Mouse (Mus musculus): ENCODE data around the gene Actn1. TPM values are rescaled to one million over a fixed set of nuclear protein-coding genes. Genes with fewer than 3 reads are reported as not detected.
A peak's percentile ranks its signal among the peaks of the same experiment; 100 is the strongest.
"Not testable (repeated sequence)": the region's sequence is repeated elsewhere in the genome, so short reads cannot be mapped to it uniquely, and the experiment has no call there.

The Actn1 gene
- 25.5 and 29.4 TPM in 2 replicates for polyA plus RNA-seq (2015; fragmentation: Nextera tagmentation; extraction: Ambion mirVana)

DNA sequence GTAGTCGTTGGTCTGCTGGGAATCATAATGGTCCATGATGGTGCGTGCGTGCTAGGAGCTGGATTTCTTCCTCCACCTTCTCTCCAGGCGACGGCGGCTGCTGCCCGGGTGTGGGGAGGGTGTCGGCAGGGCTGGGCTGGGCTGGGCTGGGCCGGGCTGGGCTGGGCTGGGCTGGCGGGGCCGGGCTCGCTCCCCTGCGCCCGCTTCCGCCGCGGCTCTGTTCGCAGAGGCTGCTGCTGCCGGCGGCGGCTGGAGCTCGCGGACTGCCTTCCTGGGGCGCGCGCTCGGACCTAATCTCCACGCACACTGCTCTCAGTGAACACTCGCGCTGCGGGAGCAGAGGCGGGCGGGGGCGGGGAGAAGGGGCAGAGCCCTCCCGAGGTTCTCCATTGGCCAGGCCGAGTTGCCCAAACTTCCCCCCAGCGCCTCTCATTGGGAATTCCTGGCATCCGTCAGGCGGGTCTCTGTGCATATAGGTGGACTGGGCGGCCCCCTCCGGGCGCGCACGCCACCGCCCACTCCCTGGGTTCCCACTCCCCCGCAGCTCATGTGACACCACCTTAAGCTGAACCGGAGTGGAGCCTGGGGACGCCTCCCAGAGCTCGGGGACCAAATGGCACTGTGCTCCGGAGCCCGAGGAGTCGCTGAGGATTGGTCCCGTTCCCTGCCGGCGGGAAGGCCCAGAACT is at the start of gene Actn1:
Actn1 (minus strand) TSS at position 316 of the 688 bp plus-strand sequence.
- no peaks in the 10 kb centered on the region for H3K9me3 ChIP-seq
- peak within 1 kb of the TSS; percentile 82 for H3K9ac ChIP-seq
- peak within 1 kb of the TSS; percentile 80 for H3K4me2 ChIP-seq
- no peaks in the 10 kb centered on the region for H3K27me3 ChIP-seq
- ATAC-seq (ENCODE audit: insufficient number of reproducible peaks, low FRiP score, low TSS enrichment, low read depth): peak; percentile 92
- WGBS: under 1% methylated on average over 46 of the region's 55 CpGs
- peaks cover 43% of the 10 kb centered on the region for H3K4me1 ChIP-seq
- H3K4me3 ChIP-seq: peak within 1 kb of the TSS; percentile 72
- peak within 1 kb of the TSS; percentile 96 for H3K27ac ChIP-seq
- no peaks in the 10 kb centered on the region for H3K36me3 ChIP-seq

DNA sequence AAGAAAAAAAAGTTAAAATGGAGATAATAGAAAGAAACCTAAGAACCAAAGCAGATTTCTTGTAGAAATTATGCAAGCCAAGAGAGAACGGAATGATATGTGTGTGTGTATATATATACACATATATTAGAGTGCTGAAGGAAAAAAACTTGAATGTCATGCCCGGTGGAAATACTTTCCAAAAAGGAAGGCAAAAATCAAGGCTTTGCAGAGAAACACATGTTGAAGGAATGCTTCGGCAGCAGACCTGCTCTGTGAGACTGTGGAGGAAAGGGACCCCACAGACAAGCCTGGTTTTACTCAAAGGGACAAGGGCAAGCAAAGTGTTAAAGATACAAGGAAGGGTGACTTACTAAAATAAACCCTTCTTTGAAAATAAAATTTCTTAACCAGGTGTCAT is 47.4 kb upstream of the Actn1 start:
- no peaks in the 10 kb centered on the region for H3K36me3 ChIP-seq
- no peaks in the 10 kb centered on the region for H3K27me3 ChIP-seq
- no peak for ATAC-seq (ENCODE audit: insufficient number of reproducible peaks, low FRiP score, low TSS enrichment, low read depth)
- 33% methylated on average over 3 of the region's 3 CpGs for WGBS
- H3K27ac ChIP-seq: no peak overlapping the region
- no peak overlapping the region for H3K4me2 ChIP-seq
- H3K4me1 ChIP-seq: no peaks in the 10 kb centered on the region
- H3K9me3 ChIP-seq: 0 out of 2 replicates have a peak, but pooled peaks cover 4% of the 10 kb centered on the region
- no peak overlapping the region for H3K4me3 ChIP-seq
- no peak overlapping the region for H3K9ac ChIP-seq

DNA sequence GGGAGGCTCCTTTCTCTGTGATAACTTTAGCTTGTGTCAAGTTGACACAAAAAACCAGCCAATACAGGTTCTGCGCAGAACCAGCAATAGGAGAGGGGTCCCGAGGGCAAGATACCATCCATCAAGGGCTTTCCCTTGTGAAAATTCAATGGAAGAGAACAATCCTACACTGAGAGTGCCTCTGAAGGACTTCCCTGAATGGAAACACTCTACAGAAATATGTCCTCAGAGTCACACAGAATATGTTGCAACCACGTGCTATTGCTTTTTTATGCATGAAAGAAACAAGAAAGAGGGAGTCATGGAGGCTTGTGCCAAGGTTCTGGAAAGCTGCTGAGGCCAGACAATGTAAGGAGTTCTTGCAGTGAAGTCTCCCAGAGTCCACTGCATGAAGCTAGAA is 44.3 kb upstream of the Actn1 start:
- no peak overlapping the region for H3K27ac ChIP-seq
- 83% methylated on average over 3 of the region's 3 CpGs for WGBS
- no peaks in the 10 kb centered on the region for H3K4me1 ChIP-seq
- H3K4me3 ChIP-seq: no peak overlapping the region
- no peaks in the 10 kb centered on the region for H3K36me3 ChIP-seq
- no peaks in the 10 kb centered on the region for H3K27me3 ChIP-seq
- ATAC-seq (ENCODE audit: insufficient number of reproducible peaks, low FRiP score, low TSS enrichment, low read depth): no peak
- 0 out of 2 replicates have a peak, but pooled peaks cover 4% of the 10 kb centered on the region for H3K9me3 ChIP-seq
- H3K4me2 ChIP-seq: no peak overlapping the region
- H3K9ac ChIP-seq: no peak overlapping the region

DNA sequence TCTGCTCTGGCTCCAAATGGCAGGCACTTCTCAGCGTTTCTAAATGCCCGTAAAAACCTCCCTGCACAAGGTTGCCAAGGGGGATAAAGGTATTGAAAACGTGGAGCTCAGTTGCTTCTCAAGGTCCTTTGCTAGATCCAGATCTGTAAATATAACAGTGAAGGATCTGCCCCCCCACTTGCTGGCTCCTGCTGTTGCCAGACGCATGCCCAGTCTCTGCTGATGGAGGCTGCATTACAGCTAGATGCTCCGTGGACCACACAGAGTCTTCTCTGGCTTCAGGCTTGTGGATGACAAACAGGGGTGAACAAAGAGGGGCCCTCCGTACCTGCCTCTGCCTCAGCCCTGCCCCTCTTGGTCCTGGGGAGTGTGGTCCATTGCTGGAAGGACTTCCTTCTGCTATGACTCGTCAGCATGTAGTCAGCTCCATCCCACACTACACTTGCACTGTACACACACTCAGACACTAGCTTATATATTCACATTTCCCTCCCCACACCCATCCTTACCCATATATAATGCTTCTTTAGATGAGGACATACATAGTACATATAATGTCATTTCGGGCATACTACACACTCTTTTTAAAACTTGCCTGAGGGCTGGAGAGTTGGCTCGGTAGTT is 40.8 kb upstream of the Actn1 start:
- H3K4me2 ChIP-seq: no peak overlapping the region
- no peaks in the 10 kb centered on the region for H3K27me3 ChIP-seq
- no peak overlapping the region for H3K4me3 ChIP-seq
- no peaks in the 10 kb centered on the region for H3K36me3 ChIP-seq
- H3K9me3 ChIP-seq: 0 out of 2 replicates have a peak, but pooled peaks cover 4% of the 10 kb centered on the region
- ATAC-seq (ENCODE audit: insufficient number of reproducible peaks, low FRiP score, low TSS enrichment, low read depth): no peak
- WGBS: 53% methylated on average over 9 of the region's 9 CpGs
- no peak overlapping the region for H3K9ac ChIP-seq
- no peaks in the 10 kb centered on the region for H3K4me1 ChIP-seq
- no peak overlapping the region for H3K27ac ChIP-seq

DNA sequence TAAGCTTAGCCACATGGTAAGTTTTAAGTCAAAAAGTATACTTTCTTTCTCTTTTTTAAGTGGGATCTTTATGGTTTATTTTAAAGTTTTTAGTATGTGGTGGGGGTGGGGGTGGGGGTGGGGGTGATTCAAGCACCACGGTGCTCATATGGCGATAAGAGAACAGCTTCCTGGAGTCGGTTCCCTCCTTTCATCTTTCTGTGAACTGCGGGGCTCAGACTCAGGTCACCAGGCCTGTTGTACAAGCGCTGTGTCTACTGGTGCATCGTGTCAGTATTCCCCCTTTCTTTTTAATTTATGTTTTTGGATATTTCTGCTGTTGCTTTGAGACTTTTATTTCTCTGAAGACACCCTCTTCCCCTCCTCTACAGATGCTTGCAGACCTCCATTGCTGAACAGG is 38.5 kb upstream of the Actn1 start:
- H3K4me2 ChIP-seq: no peak overlapping the region
- WGBS: 41% methylated on average over 6 of the region's 6 CpGs
- H3K27me3 ChIP-seq: no peaks in the 10 kb centered on the region
- H3K4me1 ChIP-seq: no peaks in the 10 kb centered on the region
- no peaks in the 10 kb centered on the region for H3K36me3 ChIP-seq
- no peak overlapping the region for H3K27ac ChIP-seq
- H3K4me3 ChIP-seq: no peak overlapping the region
- H3K9me3 ChIP-seq: no peaks in the 10 kb centered on the region
- H3K9ac ChIP-seq: no peak overlapping the region
- no peak for ATAC-seq (ENCODE audit: insufficient number of reproducible peaks, low FRiP score, low TSS enrichment, low read depth)

DNA sequence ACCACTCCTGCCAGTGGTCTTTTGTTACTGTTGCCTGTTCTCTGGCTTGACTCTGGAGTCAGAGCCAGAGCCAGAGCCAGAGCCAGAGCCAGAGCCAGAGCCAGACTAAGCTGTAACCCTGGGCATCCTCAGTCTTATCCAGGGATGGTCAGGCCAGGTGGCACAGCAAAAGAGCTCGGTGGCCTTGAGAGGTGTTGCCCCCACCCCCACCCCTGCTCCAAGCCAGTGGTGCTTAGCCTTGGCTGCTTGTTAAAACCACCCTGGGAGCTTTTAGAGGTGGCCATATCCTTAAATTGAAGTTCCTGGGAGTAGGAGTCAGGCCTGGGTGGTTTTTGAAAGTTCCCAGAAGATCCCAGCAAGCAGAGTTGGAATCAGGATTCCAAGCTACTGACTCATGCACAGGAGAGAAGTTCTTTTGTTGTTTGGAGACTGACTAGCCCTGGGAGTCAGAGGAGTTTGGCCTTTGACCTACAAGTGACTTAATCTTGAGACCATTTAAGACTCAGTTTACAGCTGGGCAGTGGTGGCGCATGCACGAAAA is 31.8 kb upstream of the Actn1 start:
- Histone ChIP-seq H3K9me3 (no peaks in the 10 kb centered on the region), H3K9ac (no peak overlapping the region), H3K4me1 (peaks cover 8% of the 10 kb centered on the region; the same call in 1 of the 2 replicates), H3K4me3 (no peak overlapping the region), H3K27ac (no peak overlapping the region), H3K27me3 (no peaks in the 10 kb centered on the region), H3K4me2 (no peak overlapping the region), H3K36me3 (no peaks in the 10 kb centered on the region)
- 65% methylated on average over 3 of the region's 3 CpGs for WGBS
- no peak for ATAC-seq (ENCODE audit: insufficient number of reproducible peaks, low FRiP score, low TSS enrichment, low read depth)

DNA sequence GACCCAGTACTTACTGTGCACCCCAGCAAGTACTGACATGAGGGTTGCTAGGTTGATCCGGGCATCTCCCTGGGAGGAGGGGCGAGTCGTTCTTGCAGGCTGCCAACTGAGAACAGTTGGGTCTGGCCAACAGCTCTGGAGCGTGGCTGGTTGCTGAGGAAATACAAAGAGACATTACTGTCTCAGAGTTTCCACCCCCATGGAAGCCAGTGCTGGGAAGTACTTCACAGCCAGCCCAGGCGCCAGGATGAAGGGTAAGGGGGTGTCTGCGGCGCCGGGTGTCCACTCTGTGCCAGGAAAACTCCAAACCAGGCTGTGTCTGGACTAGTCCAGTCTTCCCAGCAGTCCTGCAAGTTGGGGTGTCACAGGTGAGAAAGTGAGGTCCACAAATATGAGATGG is 30.8 kb upstream of the Actn1 start:
- H3K36me3 ChIP-seq: no peaks in the 10 kb centered on the region
- H3K27me3 ChIP-seq: no peaks in the 10 kb centered on the region
- no peaks in the 10 kb centered on the region for H3K9me3 ChIP-seq
- H3K9ac ChIP-seq: no peak overlapping the region
- H3K4me2 ChIP-seq: no peak overlapping the region
- peak; percentile 35; the same call in 1 of the 2 replicates for ATAC-seq (ENCODE audit: insufficient number of reproducible peaks, low FRiP score, low TSS enrichment, low read depth)
- no peak overlapping the region for H3K27ac ChIP-seq
- peaks cover 8% of the 10 kb centered on the region; the same call in 1 of the 2 replicates for H3K4me1 ChIP-seq
- H3K4me3 ChIP-seq: no peak overlapping the region
- 78% methylated on average over 8 of the region's 8 CpGs for WGBS

DNA sequence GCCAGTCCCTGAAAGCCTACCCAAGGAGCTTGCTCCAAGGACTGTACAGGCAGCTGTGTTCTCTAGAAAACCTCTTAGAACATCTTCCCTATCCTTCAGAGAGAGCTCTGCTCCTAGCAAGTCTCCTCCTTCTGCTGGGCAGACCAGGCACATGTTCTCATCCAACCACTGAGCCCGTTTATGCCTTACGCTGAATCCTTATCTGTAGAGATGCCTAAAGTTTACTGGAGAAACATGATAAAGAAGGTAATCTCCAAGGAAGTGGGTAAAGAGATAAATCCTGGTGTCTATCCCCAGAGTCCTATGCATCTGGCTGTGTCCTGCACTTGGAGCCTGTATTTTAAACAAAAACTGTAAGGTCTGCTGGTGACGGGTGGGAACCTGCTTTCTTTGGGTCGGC is 30.3 kb upstream of the Actn1 start:
- Histone ChIP-seq H3K36me3 (no peaks in the 10 kb centered on the region), H3K9me3 (no peaks in the 10 kb centered on the region), H3K4me1 (peaks cover 8% of the 10 kb centered on the region; the same call in 1 of the 2 replicates), H3K27me3 (no peaks in the 10 kb centered on the region), H3K27ac (no peak overlapping the region), H3K9ac (no peak overlapping the region), H3K4me3 (no peak overlapping the region), H3K4me2 (no peak overlapping the region)
- 90% methylated on average over 4 of the region's 4 CpGs for WGBS
- no peak for ATAC-seq (ENCODE audit: insufficient number of reproducible peaks, low FRiP score, low TSS enrichment, low read depth)

DNA sequence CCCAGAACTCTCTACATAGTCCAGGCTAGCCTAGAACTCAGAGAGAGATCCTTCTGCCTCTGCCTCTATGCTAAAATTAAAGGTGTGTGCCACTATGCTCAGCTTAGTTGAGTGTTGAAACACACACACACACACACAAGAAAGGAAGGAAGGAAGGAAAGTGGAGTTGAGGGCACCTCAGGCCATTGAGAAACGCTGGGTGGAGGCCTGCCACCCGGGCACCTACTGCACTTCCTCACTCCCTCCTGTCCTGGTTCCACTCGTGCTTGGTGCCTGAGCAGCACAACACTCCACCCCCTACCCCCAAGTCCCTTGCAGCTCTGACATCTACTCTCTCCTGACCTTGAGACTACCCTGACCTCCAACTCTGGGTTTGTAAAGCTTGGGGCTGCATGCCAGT is 29.6 kb upstream of the Actn1 start:
- H3K4me1 ChIP-seq: peaks cover 8% of the 10 kb centered on the region; the same call in 1 of the 2 replicates
- WGBS: 72% methylated on average over 3 of the region's 3 CpGs

DNA sequence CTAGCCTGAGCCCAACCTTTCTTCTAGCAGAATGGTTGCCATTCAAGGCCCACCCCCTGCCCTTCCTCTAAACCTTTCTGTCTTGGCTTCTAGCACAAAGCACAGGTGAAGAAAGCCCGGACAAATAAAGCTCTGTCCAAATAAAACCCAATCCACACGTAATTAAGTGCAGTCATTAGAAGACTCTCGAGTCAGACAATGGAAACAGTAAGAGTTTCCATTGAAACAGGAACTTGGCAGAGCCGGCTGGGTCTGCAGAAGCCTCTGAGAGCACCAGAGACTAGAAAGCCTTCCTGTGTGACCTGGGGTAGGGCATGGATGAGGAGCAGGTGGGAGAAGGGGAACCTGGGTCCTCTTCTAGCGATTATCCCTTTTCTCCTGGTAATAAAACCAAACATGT is 25.7 kb upstream of the Actn1 start:
- Histone ChIP-seq H3K9me3 (no peaks in the 10 kb centered on the region), H3K36me3 (no peaks in the 10 kb centered on the region), H3K4me3 (no peak overlapping the region), H3K4me1 (peaks cover 1% of the 10 kb centered on the region; the same call in 1 of the 2 replicates), H3K9ac (no peak overlapping the region), H3K27ac (no peak overlapping the region), H3K27me3 (no peaks in the 10 kb centered on the region), H3K4me2 (no peak overlapping the region)
- no peak for ATAC-seq (ENCODE audit: insufficient number of reproducible peaks, low FRiP score, low TSS enrichment, low read depth)
- WGBS: 56% methylated on average over 5 of the region's 5 CpGs

More for the DNA sequence above, 29.6 kb upstream of the Actn1 start:
- Histone ChIP-seq H3K9ac (no peak overlapping the region), H3K9me3 (no peaks in the 10 kb centered on the region), H3K36me3 (no peaks in the 10 kb centered on the region), H3K4me2 (no peak overlapping the region), H3K4me3 (no peak overlapping the region), H3K27ac (no peak overlapping the region), H3K27me3 (no peaks in the 10 kb centered on the region)
- no peak for ATAC-seq (ENCODE audit: insufficient number of reproducible peaks, low FRiP score, low TSS enrichment, low read depth)

DNA sequence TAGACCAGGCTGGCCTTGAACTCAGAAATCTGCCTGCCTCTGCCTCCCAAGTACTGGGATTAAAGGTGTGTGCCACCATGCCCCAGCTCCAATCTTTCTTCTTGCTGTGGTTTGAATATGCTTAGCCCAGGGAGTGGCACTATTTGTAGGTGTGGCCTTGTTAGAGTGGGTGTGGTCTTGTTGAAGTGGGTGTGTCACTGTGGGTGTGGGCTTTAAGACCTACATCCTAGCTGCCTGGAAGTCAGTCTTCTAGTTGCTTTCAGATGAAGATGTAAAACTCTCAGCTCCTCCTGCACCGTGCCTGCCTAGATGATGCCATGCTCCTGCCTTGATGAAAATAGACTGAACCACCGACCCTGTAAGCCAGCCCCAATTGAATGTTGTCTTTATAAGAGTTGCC is 24.1 kb upstream of the Actn1 start:
- 85% methylated on average over 2 of the region's 2 CpGs for WGBS
- not testable (repeated sequence) for H3K36me3 ChIP-seq; H3K4me2 ChIP-seq; H3K9ac ChIP-seq; H3K27me3 ChIP-seq; H3K9me3 ChIP-seq; H3K27ac ChIP-seq; ATAC-seq (ENCODE audit: insufficient number of reproducible peaks, low FRiP score, low TSS enrichment, low read depth); H3K4me1 ChIP-seq; H3K4me3 ChIP-seq

DNA sequence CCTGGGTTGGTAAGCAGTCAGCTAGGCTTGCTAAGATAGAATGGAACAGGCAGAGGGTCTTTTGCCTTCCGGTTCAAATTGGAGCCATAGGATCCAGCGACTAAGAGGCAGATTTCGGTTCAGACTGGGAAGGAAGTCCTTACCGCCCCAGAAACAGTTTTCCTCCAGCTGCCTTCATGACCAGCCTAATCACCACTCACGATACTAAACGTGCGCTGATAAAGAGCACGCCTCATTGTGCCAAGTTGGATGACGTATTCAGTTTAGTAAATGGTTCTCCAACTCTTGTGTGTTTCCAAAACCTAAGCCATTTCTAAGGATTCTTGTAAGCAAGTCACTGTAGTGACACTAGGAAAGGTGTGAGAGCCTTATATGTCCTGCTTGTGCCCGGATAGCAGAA is 18.7 kb upstream of the Actn1 start:
- no peaks in the 10 kb centered on the region; the same call in 1 of the 2 replicates for H3K4me1 ChIP-seq
- H3K9ac ChIP-seq: no peak overlapping the region
- H3K27me3 ChIP-seq: no peaks in the 10 kb centered on the region
- H3K4me2 ChIP-seq: no peak overlapping the region
- 86% methylated on average over 10 of the region's 10 CpGs for WGBS
- H3K4me3 ChIP-seq: no peak overlapping the region
- no peaks in the 10 kb centered on the region for H3K9me3 ChIP-seq
- no peak for ATAC-seq (ENCODE audit: insufficient number of reproducible peaks, low FRiP score, low TSS enrichment, low read depth)
- no peak overlapping the region for H3K27ac ChIP-seq
- H3K36me3 ChIP-seq: no peaks in the 10 kb centered on the region
